ENCODE assay signal across 8 mouse cellular contexts in genomic region chr2:18607088-18607487, GRCm38 (mm10).
DNase-seq lines count a peak whose midpoint lies in the region; ATAC-seq lines count a peak whose summit lies in the region.

No protein-coding gene starts in this region.

- no peak overlapping the region for H3K27ac ChIP-seq in intestine, embryonic 15.5 days
- no peak overlapping the region for H3K27ac ChIP-seq in neural tube, embryonic 13.5 days (replicated peaks)

- 19% methylated on average over 6 of the region's 6 CpGs for WGBS in intestine, embryonic 15.5 days
- WGBS in neural tube, embryonic 13.5 days, result 4% methylated on average over 6 of the region's 6 CpGs

- no peaks in the 10 kb centered on the region for H3K9me3 ChIP-seq in intestine, embryonic 15.5 days
- no peaks in the 10 kb centered on the region for H3K9me3 ChIP-seq in neural tube, embryonic 13.5 days

- H3K4me3 ChIP-seq in intestine, embryonic 15.5 days (replicated peaks), result no peak overlapping the region
- H3K4me3 ChIP-seq in neural tube, embryonic 13.5 days, result no peak overlapping the region

- 0 out of 2 replicates have a peak, but pooled peaks have one; percentile 8 for ATAC-seq in common myeloid progenitor, adult 5-6 weeks (replicated peaks; ENCODE audit: low read depth, poor library complexity, severe bottlenecking)
- no peak for ATAC-seq in intestine, embryonic 15.5 days
- ATAC-seq in neural tube, embryonic 13.5 days (ENCODE audit: low read depth), result no peak

- H3K4me2 ChIP-seq in intestine, embryonic 15.5 days (replicated peaks), result peak overlapping the region; percentile 95
- peak overlapping the region; percentile 76 for H3K4me2 ChIP-seq in neural tube, embryonic 13.5 days

- peak; percentile 12 for DNase-seq in kidney, adult 9 months
- DNase-seq in kidney, adult 8-10 months, result no peak
- DNase-seq in left cerebral cortex, adult 18-20 months (ENCODE audit: low spot score in 2 of 2), result no peak
- no peak for DNase-seq in c-Kit-positive CD71-positive TER-119-positive erythroid progenitor cells, embryonic 14.5 days (ENCODE audit: low spot score)
- no peak for DNase-seq in adrenal gland, postnatal 25 days

- no peaks in the 10 kb centered on the region for H3K36me3 ChIP-seq in intestine, embryonic 15.5 days
- H3K36me3 ChIP-seq in neural tube, embryonic 13.5 days, result no peaks in the 10 kb centered on the region

- peaks cover 22% of the 10 kb centered on the region for H3K27me3 ChIP-seq in intestine, embryonic 15.5 days (replicated peaks)
- H3K27me3 ChIP-seq in neural tube, embryonic 13.5 days, result peaks cover 66% of the 10 kb centered on the region

- H3K9ac ChIP-seq in intestine, embryonic 15.5 days, result no peak overlapping the region
- H3K9ac ChIP-seq in neural tube, embryonic 13.5 days, result no peak overlapping the region

- H3K4me1 ChIP-seq in intestine, embryonic 15.5 days (replicated peaks), result peaks cover 18% of the 10 kb centered on the region
- H3K4me1 ChIP-seq in neural tube, embryonic 13.5 days (replicated peaks), result peaks cover 26% of the 10 kb centered on the region
